Comparison of ENCODE assay signal across 24 mouse cellular contexts in the genomic region with DNA sequence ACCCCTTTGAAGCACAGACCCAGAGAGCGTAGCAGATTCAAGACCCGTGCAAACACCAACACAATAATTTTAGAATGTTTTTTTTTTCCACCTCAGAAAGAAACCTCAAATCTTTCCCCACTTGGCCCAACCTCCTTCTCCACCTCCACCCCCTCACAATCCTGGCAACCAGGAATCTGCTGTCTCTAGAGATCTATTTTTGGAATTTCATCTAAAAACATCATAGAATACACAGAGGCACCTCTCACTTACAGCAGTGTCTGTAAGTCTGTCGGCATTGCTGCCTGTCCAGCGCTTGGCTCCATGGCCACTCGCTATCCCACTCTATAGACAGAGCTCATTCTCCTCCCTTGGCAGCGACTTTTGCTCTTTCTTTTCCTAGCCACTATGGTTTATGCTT.
DNase-seq lines count a peak whose midpoint lies in the region; ATAC-seq lines count a peak whose summit lies in the region.
"Had no signal": no experiment of that assay in that cellular context is flagged by ENCODE, and none has a peak within 500 bp of the region (broad histone marks: within the 10 kb centered on the region; RNA-seq: fewer than 3 reads in every experiment).

No protein-coding gene starts in this region.

- peak overlapping the region; percentile 36; the same call in 1 of the 2 replicates for H3K27ac ChIP-seq in forebrain, embryonic 12.5 days
- H3K27ac ChIP-seq in forebrain, embryonic 14.5 days (ENCODE audit: low read depth, low read length) = no peak overlapping the region
- 0 out of 2 replicates have a peak overlapping the region, but pooled peaks have one; percentile 8 for H3K27ac ChIP-seq in heart, embryonic 12.5 days (ENCODE audit: poor library complexity, severe bottlenecking)
- peak overlapping the region; percentile 50; the same call in 1 of the 2 replicates for H3K27ac ChIP-seq in midbrain, embryonic 10.5 days (replicated peaks)
- H3K27ac ChIP-seq in midbrain, embryonic 14.5 days (replicated peaks; ENCODE audit: low read depth, low read length) = no peak overlapping the region
- no peak overlapping the region for H3K27ac ChIP-seq in kidney, embryonic 14.5 days (ENCODE audit: low read depth, low read length)
- H3K27ac ChIP-seq: hindbrain, postnatal 0 days; intestine, embryonic 15.5 days; kidney, postnatal 0 days; limb, embryonic 12.5 days; lung, embryonic 15.5 days; neural tube, embryonic 12.5 days had no signal

- DNase-seq in forebrain, embryonic 14.5 days (ENCODE audit: low spot score) = no peak
- DNase-seq in heart, adult 8-10 months (ENCODE audit: low spot score) = no peak
- DNase-seq in midbrain, embryonic 10.5 days (ENCODE audit: low spot score) = no peak
- DNase-seq in midbrain, embryonic 14.5 days = no peak
- DNase-seq: adrenal gland, adult 8-10 months; cerebellum, adult 8-10 months; cerebellum, postnatal 25 days; heart, postnatal 14 days; kidney, adult 2 months; kidney, postnatal 4 days; thymus, adult 18-20 months; thymus, postnatal 25 days had no signal

- no peak for ATAC-seq in forebrain, embryonic 12.5 days (ENCODE audit: low FRiP score)
- no peak for ATAC-seq in forebrain, embryonic 14.5 days
- ATAC-seq in heart, embryonic 12.5 days (ENCODE audit: insufficient number of reproducible peaks, low FRiP score) = no peak
- ATAC-seq in midbrain, embryonic 14.5 days (ENCODE audit: low FRiP score, low TSS enrichment) = no peak
- ATAC-seq in kidney, embryonic 14.5 days (ENCODE audit: low FRiP score, low TSS enrichment) = no peak
- ATAC-seq: hindbrain, postnatal 0 days; intestine, embryonic 15.5 days had no signal

- H3K27me3 ChIP-seq in forebrain, embryonic 12.5 days = no peaks in the 10 kb centered on the region
- no peaks in the 10 kb centered on the region for H3K27me3 ChIP-seq in forebrain, embryonic 14.5 days (replicated peaks; ENCODE audit: control insufficient read depth, insufficient read depth, low read length)
- H3K27me3 ChIP-seq in heart, embryonic 12.5 days (replicated peaks) = no peaks in the 10 kb centered on the region; the same call in 1 of the 2 replicates
- peaks cover 20% of the 10 kb centered on the region for H3K27me3 ChIP-seq in midbrain, embryonic 10.5 days (ENCODE audit: low read depth, poor library complexity, severe bottlenecking)
- no peaks in the 10 kb centered on the region for H3K27me3 ChIP-seq in midbrain, embryonic 14.5 days (ENCODE audit: control insufficient read depth, insufficient read depth, low read length)
- H3K27me3 ChIP-seq in kidney, embryonic 14.5 days (ENCODE audit: control insufficient read depth, insufficient read depth, low read length) = peaks cover 15% of the 10 kb centered on the region
- H3K27me3 ChIP-seq: lung, embryonic 15.5 days had no signal

- H3K9ac ChIP-seq in forebrain, embryonic 12.5 days = no peak overlapping the region
- H3K9ac ChIP-seq in forebrain, embryonic 14.5 days (ENCODE audit: low read length) = no peak overlapping the region
- H3K9ac ChIP-seq in heart, embryonic 12.5 days = no peak overlapping the region
- H3K9ac ChIP-seq in midbrain, embryonic 14.5 days (replicated peaks; ENCODE audit: low read length) = no peak overlapping the region
- H3K9ac ChIP-seq in kidney, embryonic 14.5 days (ENCODE audit: low read depth, low read length) = no peak overlapping the region
- H3K9ac ChIP-seq: intestine, embryonic 15.5 days; limb, embryonic 12.5 days; lung, embryonic 15.5 days; neural tube, embryonic 12.5 days had no signal

- no peaks in the 10 kb centered on the region for H3K36me3 ChIP-seq in forebrain, embryonic 12.5 days (replicated peaks)
- H3K36me3 ChIP-seq in forebrain, embryonic 14.5 days (ENCODE audit: control insufficient read depth, insufficient read depth, low read length) = no peaks in the 10 kb centered on the region
- H3K36me3 ChIP-seq in heart, embryonic 12.5 days = no peaks in the 10 kb centered on the region
- no peaks in the 10 kb centered on the region for H3K36me3 ChIP-seq in midbrain, embryonic 10.5 days
- no peaks in the 10 kb centered on the region for H3K36me3 ChIP-seq in midbrain, embryonic 14.5 days (ENCODE audit: control insufficient read depth, insufficient read depth, low read length)
- no peaks in the 10 kb centered on the region for H3K36me3 ChIP-seq in kidney, embryonic 14.5 days (ENCODE audit: control insufficient read depth, insufficient read depth, low read length)
- H3K36me3 ChIP-seq: G1E; intestine, embryonic 15.5 days; limb, embryonic 12.5 days; lung, embryonic 15.5 days; neural tube, embryonic 12.5 days had no signal

- H3K4me2 ChIP-seq in forebrain, embryonic 12.5 days = no peak overlapping the region
- no peak overlapping the region for H3K4me2 ChIP-seq in forebrain, embryonic 14.5 days (ENCODE audit: low read length)
- no peak overlapping the region for H3K4me2 ChIP-seq in heart, embryonic 12.5 days
- no peak overlapping the region for H3K4me2 ChIP-seq in midbrain, embryonic 14.5 days (ENCODE audit: low read length)
- H3K4me2 ChIP-seq in kidney, embryonic 14.5 days (replicated peaks; ENCODE audit: low read depth, low read length) = no peak overlapping the region
- H3K4me2 ChIP-seq: intestine, embryonic 15.5 days; limb, embryonic 12.5 days; lung, embryonic 15.5 days; midbrain, embryonic 11.5 days; neural tube, embryonic 12.5 days had no signal

- no peaks in the 10 kb centered on the region for H3K9me3 ChIP-seq in forebrain, embryonic 12.5 days
- H3K9me3 ChIP-seq in forebrain, embryonic 14.5 days (replicated peaks; ENCODE audit: control insufficient read depth, low read length) = no peaks in the 10 kb centered on the region
- H3K9me3 ChIP-seq in heart, embryonic 12.5 days (replicated peaks) = no peaks in the 10 kb centered on the region
- no peaks in the 10 kb centered on the region for H3K9me3 ChIP-seq in midbrain, embryonic 10.5 days (replicated peaks)
- no peaks in the 10 kb centered on the region for H3K9me3 ChIP-seq in midbrain, embryonic 14.5 days (ENCODE audit: control insufficient read depth, low read length)
- H3K9me3 ChIP-seq in kidney, embryonic 14.5 days (ENCODE audit: control insufficient read depth, low read length) = no peaks in the 10 kb centered on the region
- H3K9me3 ChIP-seq: intestine, embryonic 15.5 days; limb, embryonic 12.5 days; lung, embryonic 15.5 days; neural tube, embryonic 12.5 days had no signal

- no peak overlapping the region for H3K4me3 ChIP-seq in forebrain, embryonic 12.5 days (replicated peaks)
- H3K4me3 ChIP-seq in forebrain, embryonic 14.5 days (ENCODE audit: low read depth, low read length) = no peak overlapping the region
- H3K4me3 ChIP-seq in heart, embryonic 12.5 days = no peak overlapping the region
- no peak overlapping the region for H3K4me3 ChIP-seq in midbrain, embryonic 10.5 days
- H3K4me3 ChIP-seq in midbrain, embryonic 14.5 days (replicated peaks; ENCODE audit: low read depth, low read length) = no peak overlapping the region
- no peak overlapping the region for H3K4me3 ChIP-seq in kidney, embryonic 14.5 days (ENCODE audit: low read length)
- H3K4me3 ChIP-seq: intestine, embryonic 15.5 days; limb, embryonic 12.5 days; lung, embryonic 15.5 days; myocyte; neural tube, embryonic 12.5 days had no signal

- peaks cover 66% of the 10 kb centered on the region for H3K4me1 ChIP-seq in forebrain, embryonic 12.5 days
- H3K4me1 ChIP-seq in forebrain, embryonic 14.5 days (ENCODE audit: control insufficient read depth, insufficient read depth, low read length) = peaks cover 29% of the 10 kb centered on the region
- H3K4me1 ChIP-seq in heart, embryonic 12.5 days (replicated peaks) = peaks cover 50% of the 10 kb centered on the region
- peaks cover 68% of the 10 kb centered on the region for H3K4me1 ChIP-seq in midbrain, embryonic 10.5 days
- peaks cover 30% of the 10 kb centered on the region for H3K4me1 ChIP-seq in midbrain, embryonic 14.5 days (ENCODE audit: control insufficient read depth, insufficient read depth, low read length)
- H3K4me1 ChIP-seq in kidney, embryonic 14.5 days (ENCODE audit: control insufficient read depth, insufficient read depth, low read length) = peaks cover 13% of the 10 kb centered on the region; the same call in 1 of the 2 replicates

- WGBS in forebrain, embryonic 12.5 days = 81% methylated on average over 6 of the region's 6 CpGs
- WGBS in forebrain, embryonic 14.5 days = 82% methylated on average over 6 of the region's 6 CpGs
- 69% methylated on average over 6 of the region's 6 CpGs for WGBS in heart, embryonic 12.5 days
- 88% methylated on average over 6 of the region's 6 CpGs for WGBS in midbrain, embryonic 10.5 days
- 78% methylated on average over 6 of the region's 6 CpGs for WGBS in midbrain, embryonic 14.5 days
- WGBS in kidney, embryonic 14.5 days = 82% methylated on average over 6 of the region's 6 CpGs

Comparison
In these comparisons a context has a peak if more than half of its experiments do, and no peak if none do; other contexts are left out.
1. H3K27ac ChIP-seq: peak in forebrain, embryonic 12.5 days (single experiment), heart, embryonic 12.5 days (single experiment) and midbrain, embryonic 10.5 days (single experiment); none in forebrain, embryonic 14.5 days (single experiment), midbrain, embryonic 14.5 days (single experiment) and kidney, embryonic 14.5 days (single experiment).